Mouse (Mus musculus) gastrocnemius, adult 2 months (tissue): ENCODE measurements at regions not wholly inside any gene's neighbourhood (a gene's known extent, or its start where the extent isn't known, plus 50 kb on each side); places are given as distances from the start of the nearest gene placed in this dataset.

Source experiments
- DNase-seq: peaks from one replicate; pipeline ENCODE4 v3.0.0; 2022
- H3K27ac ChIP-seq: fragments of 200-600 bp; 2 replicates; pipeline ENCODE4 v1.8.1; 2022; ENCODE audit warnings: mild to moderate bottlenecking
- H3K4me3 ChIP-seq: fragments of 200-600 bp; 2 replicates; pipeline ENCODE4 v1.8.1; 2022; ENCODE audit warnings: mild to moderate bottlenecking, moderate library complexity
- CTCF ChIP-seq: fragments of 200-600 bp; IDR thresholded peaks from 2 replicates; pipeline ENCODE4 v1.8.1; 2022; ENCODE audit warnings: antibody characterized with exemption, mild to moderate bottlenecking, moderate library complexity
- intact Hi-C: fragments of 180-260 bp; cut with DNase I; formaldehyde crosslinking; loops from one replicate; pipeline ENCODE4 v1.15.1; 2025

GRCm38 (mm10) chr4:84064614-84065456 lies 539.5 kb downstream of the Ccdc171 start:
- H3K4me3 ChIP-seq = no peak overlapping the region; the same call in 1 of the 2 replicates
- TF ChIP-seq CTCF = peak; percentile 91
- H3K27ac ChIP-seq = no peak overlapping the region
- intact Hi-C loops = loop anchor here (5.0 to 10.0 kb wide), 3 partner anchors 270 to 1032 kb away; partner anchors contain the start of gene Bnc2
- DNase-seq = peak; percentile 85

DNA sequence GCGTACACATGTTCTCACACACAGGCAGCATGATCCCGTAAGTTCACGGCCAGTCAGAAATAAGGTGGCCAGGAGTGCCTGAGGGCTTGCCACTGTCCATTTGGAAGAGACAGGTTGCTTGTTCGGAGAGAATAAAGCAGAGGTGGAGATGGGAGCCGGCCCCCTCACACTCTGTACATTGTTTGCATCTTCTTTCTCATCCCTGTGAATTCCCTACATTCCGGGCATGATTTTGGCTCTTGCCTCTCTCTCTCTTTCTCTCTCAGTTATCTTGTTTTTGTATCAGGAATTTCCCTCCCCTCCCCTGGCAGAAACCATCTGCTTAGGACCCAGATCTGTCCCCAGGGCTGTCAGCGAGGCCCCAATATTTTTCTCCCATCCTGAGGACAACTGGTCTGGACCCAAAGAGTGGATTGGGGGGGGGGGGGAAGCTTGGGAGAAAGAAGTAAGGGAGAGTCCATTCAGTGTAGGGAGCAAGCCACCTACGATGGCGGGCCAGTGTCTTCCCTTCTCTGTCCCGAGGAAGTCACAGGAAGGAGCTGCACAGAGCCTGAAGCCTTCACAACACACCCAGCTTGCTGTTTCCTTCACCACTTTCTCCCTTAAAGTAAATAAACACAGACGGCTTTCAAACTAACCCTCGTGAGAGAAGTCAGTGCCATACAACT lies 540.2 kb downstream of the Ccdc171 start:
- intact Hi-C loops = loop anchor here (5.0 to 10.0 kb wide), 3 partner anchors 271 to 1032 kb away; partner anchors contain the start of gene Bnc2
- no peak overlapping the region for H3K27ac ChIP-seq
- no peak overlapping the region for H3K4me3 ChIP-seq
- no peak for DNase-seq
- no peak for TF ChIP-seq CTCF

GRCm38 (mm10) chr4:84067931-84068575 lies 542.7 kb downstream of the Ccdc171 start:
- Histone ChIP-seq H3K4me3 (no peak overlapping the region), H3K27ac (no peak overlapping the region)
- TF ChIP-seq CTCF = no peak
- no peak for DNase-seq
- intact Hi-C loops = loop anchor here (5.0 to 10.0 kb wide), 3 partner anchors 273 to 1029 kb away; partner anchors contain the start of gene Bnc2

DNA sequence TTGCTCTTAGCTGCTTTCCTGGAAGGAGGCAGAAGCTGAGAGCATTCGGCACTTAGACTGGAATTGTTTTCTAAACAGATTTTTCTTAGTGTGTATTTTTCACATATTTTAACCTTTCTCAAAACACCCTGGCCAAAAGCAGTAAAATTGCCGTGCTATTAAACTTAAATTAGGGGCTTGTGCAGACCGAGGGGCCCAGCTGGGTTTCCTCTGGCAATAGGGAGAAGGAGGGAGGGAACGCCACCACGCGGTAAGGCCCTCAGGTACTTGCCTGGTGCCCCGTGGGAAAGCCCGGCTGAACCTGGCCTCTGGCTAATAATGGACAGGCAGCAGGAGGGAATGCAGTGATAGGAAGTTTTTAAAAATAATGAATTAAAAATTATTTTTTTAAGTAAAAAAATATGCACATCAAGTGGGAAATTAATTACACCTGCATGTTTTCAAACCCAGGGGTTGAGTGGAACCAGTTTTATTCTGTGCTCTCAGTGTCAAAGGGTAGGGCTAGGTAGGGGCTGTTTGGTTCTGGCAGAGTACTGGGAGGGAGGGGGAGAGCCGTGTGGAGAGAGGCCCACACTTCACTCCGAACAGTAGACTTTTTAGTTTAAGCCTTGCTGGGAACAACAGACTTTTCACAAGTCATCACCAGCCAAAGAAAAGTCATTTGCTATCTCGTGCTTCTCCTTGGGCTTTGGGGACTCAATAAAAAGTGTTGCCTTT lies 543.8 kb downstream of the Ccdc171 start:
- H3K27ac ChIP-seq = no peak overlapping the region
- TF ChIP-seq CTCF = no peak
- DNase-seq = no peak
- intact Hi-C loops = loop anchor here (5.0 to 10.0 kb wide), 3 partner anchors 274 to 1028 kb away; partner anchors contain the start of gene Bnc2
- no peak overlapping the region for H3K4me3 ChIP-seq

GRCm38 (mm10) chr4:84069681-84070080 lies 544.3 kb downstream of the Ccdc171 start:
- no peak overlapping the region for H3K27ac ChIP-seq
- no peak for TF ChIP-seq CTCF
- no peak overlapping the region for H3K4me3 ChIP-seq
- intact Hi-C loops = loop anchor here (5.0 to 10.0 kb wide), 3 partner anchors 275 to 1028 kb away; partner anchors contain the start of gene Bnc2
- no peak for DNase-seq

- intact Hi-C loops = no loop called here
- DNase-seq = no peak
- TF ChIP-seq CTCF = no peak
- Histone ChIP-seq H3K27ac (no peak overlapping the region), H3K4me3 (no peak overlapping the region)
Measured at GRCm38 (mm10) chr4:84070089-84070488, 544.7 kb downstream of the Ccdc171 start.

- no peak overlapping the region for H3K4me3 ChIP-seq
- H3K27ac ChIP-seq = no peak overlapping the region
- no peak for TF ChIP-seq CTCF
- no peak for DNase-seq
- intact Hi-C loops = no loop called here
Measured at GRCm38 (mm10) chr4:84072096-84072495, 546.8 kb downstream of the Ccdc171 start.

GRCm38 (mm10) chr4:84076526-84076925 lies 551.2 kb downstream of the Ccdc171 start:
- intact Hi-C loops = no loop called here
- Histone ChIP-seq H3K27ac (no peak overlapping the region), H3K4me3 (no peak overlapping the region)
- no peak for TF ChIP-seq CTCF
- DNase-seq = no peak

DNA sequence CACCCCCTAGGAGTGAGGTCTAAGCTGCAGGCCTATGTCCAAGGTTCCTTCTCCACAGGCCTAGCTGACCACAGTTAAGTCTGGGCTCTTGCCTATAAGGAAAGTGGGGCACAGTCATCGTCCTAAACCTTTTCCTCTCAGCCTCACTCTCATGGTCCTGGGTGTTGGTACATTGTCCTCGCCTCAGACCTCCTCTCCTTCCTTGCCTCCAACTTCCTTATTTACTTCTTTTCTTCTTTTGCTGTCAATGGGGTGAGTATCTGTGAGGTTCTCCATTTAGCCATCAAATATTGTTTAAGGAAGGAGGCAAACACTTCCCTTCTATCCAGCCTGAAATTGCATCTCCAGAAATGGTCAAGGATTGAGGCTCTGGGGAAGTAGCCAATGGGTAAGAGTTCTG lies 554.2 kb downstream of the Ccdc171 start:
- no peak overlapping the region for H3K27ac ChIP-seq
- no peak overlapping the region for H3K4me3 ChIP-seq
- no peak for TF ChIP-seq CTCF
- intact Hi-C loops = no loop called here
- no peak for DNase-seq

GRCm38 (mm10) chr4:84081518-84081917 lies 556.2 kb downstream of the Ccdc171 start:
- intact Hi-C loops = loop anchor here (10.0 kb wide), 1 partner anchor 463 kb away; no protein-coding TSS in a partner anchor
- no peak for TF ChIP-seq CTCF
- Histone ChIP-seq H3K4me3 (no peak overlapping the region), H3K27ac (no peak overlapping the region)
- no peak for DNase-seq

DNA sequence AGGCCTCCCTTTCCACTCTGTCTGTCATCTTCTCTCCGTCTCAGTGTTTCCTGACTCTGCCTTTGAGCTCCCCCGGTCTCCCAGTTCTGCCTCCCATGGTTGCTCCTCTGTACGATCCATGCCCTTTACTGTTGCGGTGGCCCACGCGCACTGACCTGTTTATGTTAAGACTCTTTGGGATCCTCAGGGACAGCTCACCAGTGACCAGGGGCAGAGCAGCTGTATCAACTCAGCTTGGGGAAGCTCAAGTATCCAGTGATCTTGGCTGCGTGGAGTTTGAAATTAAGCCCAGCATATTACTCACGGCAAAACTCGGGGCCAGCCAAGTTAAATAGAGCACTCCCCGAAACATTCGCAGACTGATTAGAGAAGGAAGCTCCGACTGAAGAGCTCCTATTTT lies 562.8 kb downstream of the Ccdc171 start:
- intact Hi-C loops = loop anchor here (10.0 kb wide), 1 partner anchor 457 kb away; no protein-coding TSS in a partner anchor
- no peak for TF ChIP-seq CTCF
- peak overlapping the region; percentile 91 for H3K27ac ChIP-seq
- peak overlapping the region; percentile 72 for H3K4me3 ChIP-seq
- peak; percentile 82 for DNase-seq

GRCm38 (mm10) chr4:84092509-84092908 lies 567.2 kb downstream of the Ccdc171 start:
- DNase-seq = peak; percentile 26
- H3K4me3 ChIP-seq = no peak overlapping the region
- peak; percentile 7; the same call in 1 of the 2 replicates for TF ChIP-seq CTCF
- intact Hi-C loops = no loop called here
- no peak overlapping the region for H3K27ac ChIP-seq
